Mouse (Mus musculus): Measurements from ENCODE around the gene Slx4. TPM values are rescaled to one million over a fixed set of nuclear protein-coding genes. Genes with fewer than 3 reads are reported as not detected.

The Slx4 gene
- 30.8 and 32.3 TPM in 2 replicates for polyA plus RNA-seq (2015; fragmentation: Nextera tagmentation; extraction: Ambion mirVana)

- Histone ChIP-seq H3K9ac (ENCODE audit: low read depth, low read length) (peak within 1 kb of the TSS; percentile 91), H3K4me1 (ENCODE audit: control insufficient read depth, insufficient read depth, low read length) (peaks cover 16% of the 10 kb centered on the region), H3K27ac (ENCODE audit: low read length) (peak within 1 kb of the TSS; percentile 83), H3K9me3 (replicated peaks; ENCODE audit: control insufficient read depth, low read length, poor library complexity, severe bottlenecking) (no peaks in the 10 kb centered on the region), H3K4me3 (ENCODE audit: low read depth, low read length) (peak within 1 kb of the TSS; percentile 79), H3K36me3 (ENCODE audit: control insufficient read depth, insufficient read depth, low read length) (peaks cover 15% of the 10 kb centered on the region), H3K27me3 (ENCODE audit: control insufficient read depth, insufficient read depth, low read depth, low read length) (no peaks in the 10 kb centered on the region), H3K4me2 (ENCODE audit: low read length) (peak within 1 kb of the TSS; percentile 80)
- 1% methylated on average over 58 of the region's 58 CpGs for WGBS
- peak; percentile 97 for ATAC-seq
These were observed at the start of gene Slx4 for GRCm38 (mm10) chr16:4003489-4004398. Gene Slx4, minus strand, starts transcription at chr16:4003770.

GRCm38 (mm10) chr16:4052601-4053000, 49.0 kb upstream of the Slx4 start:
- no peak overlapping the region for H3K4me2 ChIP-seq (ENCODE audit: low read length)
- no peaks in the 10 kb centered on the region for H3K9me3 ChIP-seq (replicated peaks; ENCODE audit: control insufficient read depth, low read length, poor library complexity, severe bottlenecking)
- H3K36me3 ChIP-seq (ENCODE audit: control insufficient read depth, insufficient read depth, low read length), result peaks cover 46% of the 10 kb centered on the region
- no peak overlapping the region for H3K27ac ChIP-seq (ENCODE audit: low read length)
- H3K4me1 ChIP-seq (ENCODE audit: control insufficient read depth, insufficient read depth, low read length), result no peaks in the 10 kb centered on the region
- no peaks in the 10 kb centered on the region for H3K27me3 ChIP-seq (ENCODE audit: control insufficient read depth, insufficient read depth, low read depth, low read length)
- no peak for ATAC-seq
- H3K4me3 ChIP-seq (ENCODE audit: low read depth, low read length), result no peak overlapping the region
- WGBS, result 95% methylated on average over 4 of the region's 4 CpGs
- H3K9ac ChIP-seq (ENCODE audit: low read depth, low read length), result no peak overlapping the region

GRCm38 (mm10) chr16:4045524-4045923, 42.0 kb upstream of the Slx4 start:
- Histone ChIP-seq H3K9ac (ENCODE audit: low read depth, low read length) (no peak overlapping the region), H3K27me3 (ENCODE audit: control insufficient read depth, insufficient read depth, low read depth, low read length) (no peaks in the 10 kb centered on the region), H3K9me3 (replicated peaks; ENCODE audit: control insufficient read depth, low read length, poor library complexity, severe bottlenecking) (no peaks in the 10 kb centered on the region), H3K4me1 (ENCODE audit: control insufficient read depth, insufficient read depth, low read length) (no peaks in the 10 kb centered on the region), H3K4me2 (ENCODE audit: low read length) (no peak overlapping the region), H3K27ac (ENCODE audit: low read length) (no peak overlapping the region), H3K4me3 (ENCODE audit: low read depth, low read length) (no peak overlapping the region), H3K36me3 (ENCODE audit: control insufficient read depth, insufficient read depth, low read length) (peaks cover 35% of the 10 kb centered on the region)
- ATAC-seq, result no peak
- WGBS, result 80% methylated on average over 4 of the region's 4 CpGs

- ATAC-seq, result no peak
- 94% methylated on average over 2 of the region's 2 CpGs for WGBS
- no peaks in the 10 kb centered on the region for H3K4me1 ChIP-seq (ENCODE audit: control insufficient read depth, insufficient read depth, low read length)
- no peaks in the 10 kb centered on the region for H3K9me3 ChIP-seq (replicated peaks; ENCODE audit: control insufficient read depth, low read length, poor library complexity, severe bottlenecking)
- H3K9ac ChIP-seq (ENCODE audit: low read depth, low read length), result no peak overlapping the region
- H3K27ac ChIP-seq (ENCODE audit: low read length), result no peak overlapping the region
- H3K27me3 ChIP-seq (ENCODE audit: control insufficient read depth, insufficient read depth, low read depth, low read length), result no peaks in the 10 kb centered on the region
- peaks cover 32% of the 10 kb centered on the region for H3K36me3 ChIP-seq (ENCODE audit: control insufficient read depth, insufficient read depth, low read length)
- H3K4me2 ChIP-seq (ENCODE audit: low read length), result no peak overlapping the region
- no peak overlapping the region for H3K4me3 ChIP-seq (ENCODE audit: low read depth, low read length)
These were observed 40.5 kb upstream of the Slx4 start for GRCm38 (mm10) chr16:4044093-4044492.

GRCm38 (mm10) chr16:4041646-4042045, 38.1 kb upstream of the Slx4 start:
- WGBS, result 98% methylated on average over 4 of the region's 4 CpGs
- peaks cover 36% of the 10 kb centered on the region for H3K36me3 ChIP-seq (ENCODE audit: control insufficient read depth, insufficient read depth, low read length)
- no peak for ATAC-seq

GRCm38 (mm10) chr16:4040206-4040605, 36.6 kb upstream of the Slx4 start:
- H3K36me3 ChIP-seq (ENCODE audit: control insufficient read depth, insufficient read depth, low read length), result peaks cover 31% of the 10 kb centered on the region

More at GRCm38 (mm10) chr16:4041646-4042045, 38.1 kb upstream of the Slx4 start:
- Histone ChIP-seq H3K9me3 (replicated peaks; ENCODE audit: control insufficient read depth, low read length, poor library complexity, severe bottlenecking) (no peaks in the 10 kb centered on the region), H3K27ac (ENCODE audit: low read length) (no peak overlapping the region), H3K4me1 (ENCODE audit: control insufficient read depth, insufficient read depth, low read length) (no peaks in the 10 kb centered on the region), H3K9ac (ENCODE audit: low read depth, low read length) (no peak overlapping the region), H3K4me3 (ENCODE audit: low read depth, low read length) (no peak overlapping the region), H3K27me3 (ENCODE audit: control insufficient read depth, insufficient read depth, low read depth, low read length) (no peaks in the 10 kb centered on the region), H3K4me2 (ENCODE audit: low read length) (no peak overlapping the region)

GRCm38 (mm10) chr16:4037690-4038089, 34.1 kb upstream of the Slx4 start:
- Histone ChIP-seq H3K27me3 (ENCODE audit: control insufficient read depth, insufficient read depth, low read depth, low read length) (no peaks in the 10 kb centered on the region), H3K4me3 (ENCODE audit: low read depth, low read length) (no peak overlapping the region), H3K4me2 (ENCODE audit: low read length) (no peak overlapping the region), H3K27ac (ENCODE audit: low read length) (no peak overlapping the region), H3K9ac (ENCODE audit: low read depth, low read length) (no peak overlapping the region), H3K4me1 (ENCODE audit: control insufficient read depth, insufficient read depth, low read length) (no peaks in the 10 kb centered on the region), H3K36me3 (ENCODE audit: control insufficient read depth, insufficient read depth, low read length) (peaks cover 19% of the 10 kb centered on the region), H3K9me3 (replicated peaks; ENCODE audit: control insufficient read depth, low read length, poor library complexity, severe bottlenecking) (no peaks in the 10 kb centered on the region)
- no peak for ATAC-seq
- 95% methylated on average over 7 of the region's 7 CpGs for WGBS

More at GRCm38 (mm10) chr16:4040206-4040605, 36.6 kb upstream of the Slx4 start:
- H3K9ac ChIP-seq (ENCODE audit: low read depth, low read length), result no peak overlapping the region
- 92% methylated on average over 5 of the region's 5 CpGs for WGBS
- no peak overlapping the region for H3K27ac ChIP-seq (ENCODE audit: low read length)
- no peak for ATAC-seq
- H3K4me3 ChIP-seq (ENCODE audit: low read depth, low read length), result no peak overlapping the region
- H3K27me3 ChIP-seq (ENCODE audit: control insufficient read depth, insufficient read depth, low read depth, low read length), result no peaks in the 10 kb centered on the region
- H3K9me3 ChIP-seq (replicated peaks; ENCODE audit: control insufficient read depth, low read length, poor library complexity, severe bottlenecking), result no peaks in the 10 kb centered on the region
- H3K4me1 ChIP-seq (ENCODE audit: control insufficient read depth, insufficient read depth, low read length), result no peaks in the 10 kb centered on the region
- no peak overlapping the region for H3K4me2 ChIP-seq (ENCODE audit: low read length)

GRCm38 (mm10) chr16:4036807-4037206, 33.2 kb upstream of the Slx4 start, which contains the start of gene Dnase1:
Gene Dnase1, plus strand, starts transcription at chr16:4036942.
- Histone ChIP-seq H3K4me1 (ENCODE audit: control insufficient read depth, insufficient read depth, low read length) (no peaks in the 10 kb centered on the region), H3K27me3 (ENCODE audit: control insufficient read depth, insufficient read depth, low read depth, low read length) (no peaks in the 10 kb centered on the region), H3K36me3 (ENCODE audit: control insufficient read depth, insufficient read depth, low read length) (peaks cover 18% of the 10 kb centered on the region), H3K9ac (ENCODE audit: low read depth, low read length) (no peak within 1 kb of the TSS), H3K27ac (ENCODE audit: low read length) (no peak within 1 kb of the TSS), H3K4me2 (ENCODE audit: low read length) (no peak within 1 kb of the TSS), H3K9me3 (replicated peaks; ENCODE audit: control insufficient read depth, low read length, poor library complexity, severe bottlenecking) (no peaks in the 10 kb centered on the region), H3K4me3 (ENCODE audit: low read depth, low read length) (no peak within 1 kb of the TSS)
- ATAC-seq, result no peak
- 95% methylated on average over 5 of the region's 5 CpGs for WGBS

- Histone ChIP-seq H3K4me3 (ENCODE audit: low read depth, low read length) (no peak overlapping the region), H3K9ac (ENCODE audit: low read depth, low read length) (no peak overlapping the region), H3K9me3 (replicated peaks; ENCODE audit: control insufficient read depth, low read length, poor library complexity, severe bottlenecking) (no peaks in the 10 kb centered on the region), H3K4me2 (ENCODE audit: low read length) (no peak overlapping the region), H3K27me3 (ENCODE audit: control insufficient read depth, insufficient read depth, low read depth, low read length) (no peaks in the 10 kb centered on the region), H3K27ac (ENCODE audit: low read length) (no peak overlapping the region), H3K4me1 (ENCODE audit: control insufficient read depth, insufficient read depth, low read length) (no peaks in the 10 kb centered on the region), H3K36me3 (ENCODE audit: control insufficient read depth, insufficient read depth, low read length) (peaks cover 15% of the 10 kb centered on the region)
- ATAC-seq, result no peak
- 93% methylated on average over 2 of the region's 2 CpGs for WGBS
These were observed 32.0 kb upstream of the Slx4 start for GRCm38 (mm10) chr16:4035575-4035974.

All from midbrain, embryonic 16.5 days (tissue).